Mouse (Mus musculus) embryo, embryonic 9.5 days (tissue): Measurements from ENCODE around the gene Rex1bd.
A peak's percentile ranks its signal among the peaks of the same experiment; 100 is the strongest.

ENCODE experiments used
- DNase-seq: peaks from one replicate; pipeline ENCODE4 v3.0.0-alpha.2; 2017; ENCODE audit errors: extremely low spot score

Gene Rex1bd

DNA sequence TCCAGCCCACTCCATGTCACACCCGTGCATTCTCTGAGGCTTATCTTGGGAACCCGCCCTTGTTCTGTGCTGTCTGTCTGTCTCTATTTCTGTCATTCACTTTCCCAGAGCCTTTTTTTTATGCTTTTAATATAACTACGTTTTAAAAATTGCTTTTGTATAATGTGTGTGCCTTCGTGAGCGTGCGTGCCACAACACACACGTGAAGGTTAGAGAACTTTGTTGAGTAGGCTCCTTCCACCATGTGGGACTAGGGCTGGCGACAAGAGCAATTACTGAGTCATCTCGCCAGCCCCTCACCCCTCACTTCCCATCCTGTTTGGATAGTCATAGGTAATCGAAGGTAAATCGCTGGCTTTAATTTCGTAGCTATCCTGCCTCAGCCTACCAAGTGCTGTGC lies 4.0 kb downstream of the Rex1bd start:
- DNase-seq: no peak

DNA sequence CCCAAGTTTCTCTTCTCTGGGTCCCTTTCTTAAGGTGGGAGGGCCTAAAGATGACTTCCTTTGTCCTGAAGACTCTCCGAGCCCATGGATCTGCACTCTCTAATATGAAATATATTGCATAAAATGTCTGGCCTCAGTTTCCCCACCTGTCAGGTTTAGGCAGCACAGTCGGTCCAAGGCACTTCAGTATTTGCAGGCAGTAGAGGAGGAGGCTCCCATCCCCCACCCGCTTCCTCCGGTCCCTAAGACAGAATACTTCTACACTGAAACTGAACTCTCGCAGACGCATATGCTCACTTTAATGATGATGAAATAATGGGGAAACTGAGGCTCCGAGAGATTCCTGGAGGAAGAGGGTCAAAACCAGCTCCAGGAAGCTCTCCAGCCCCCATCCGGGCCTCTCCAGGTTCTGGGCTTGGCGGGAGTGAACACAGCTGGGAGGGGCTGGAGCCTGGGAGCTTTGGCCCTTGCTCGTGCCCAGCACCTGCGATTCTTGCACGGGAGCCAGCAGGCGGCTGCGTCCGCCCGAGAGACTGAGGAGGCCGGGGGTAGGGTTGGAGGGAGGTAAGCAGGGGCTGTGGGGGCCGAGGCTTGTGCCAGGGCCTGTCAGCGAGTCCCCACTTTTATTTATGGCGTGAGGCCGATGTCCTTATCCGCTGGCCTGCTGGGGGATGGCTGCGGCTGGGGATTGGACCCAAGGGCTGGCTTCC lies 4.6 kb downstream of the Rex1bd start:
- DNase-seq: no peak

DNA sequence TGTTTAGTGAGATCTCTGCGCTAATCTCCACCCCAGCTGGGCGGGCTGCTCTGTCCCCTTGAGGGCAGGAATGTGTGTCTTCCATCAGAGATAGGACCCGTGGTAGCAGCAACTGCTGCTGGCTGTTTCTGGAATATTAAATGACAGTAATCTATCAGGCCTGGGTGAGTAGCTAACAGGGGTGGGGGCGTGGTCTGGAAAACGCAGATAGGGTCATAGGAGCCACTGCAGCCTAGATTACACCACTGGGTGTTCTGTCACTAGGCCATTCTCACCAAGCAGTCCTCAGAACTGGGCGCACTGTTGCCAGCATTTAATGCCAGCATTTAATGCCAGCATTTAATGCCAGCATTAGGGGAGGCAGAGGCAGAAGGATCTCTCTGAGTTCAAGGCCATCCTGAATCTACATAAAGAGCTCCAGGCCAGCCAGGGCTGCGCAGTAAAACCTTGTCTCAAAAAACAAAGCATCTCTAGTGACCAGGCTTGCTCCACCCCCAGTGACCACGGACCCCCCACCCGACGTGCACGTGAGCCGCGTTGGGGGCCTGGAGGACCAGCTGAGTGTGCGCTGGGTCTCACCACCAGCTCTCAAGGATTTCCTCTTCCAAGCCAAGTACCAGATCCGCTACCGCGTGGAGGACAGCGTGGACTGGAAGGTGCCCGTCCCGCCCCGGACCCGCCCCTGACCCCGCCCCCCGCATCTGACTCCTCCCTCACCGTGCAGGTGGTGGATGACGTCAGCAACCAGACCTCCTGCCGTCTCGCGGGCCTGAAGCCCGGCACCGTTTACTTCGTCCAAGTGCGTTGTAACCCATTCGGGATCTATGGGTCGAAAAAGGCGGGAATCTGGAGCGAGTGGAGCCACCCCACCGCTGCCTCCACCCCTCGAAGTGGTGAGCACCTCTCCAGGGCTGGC lies 5.9 kb downstream of the Rex1bd start:
- DNase-seq: peak; percentile 29

DNA sequence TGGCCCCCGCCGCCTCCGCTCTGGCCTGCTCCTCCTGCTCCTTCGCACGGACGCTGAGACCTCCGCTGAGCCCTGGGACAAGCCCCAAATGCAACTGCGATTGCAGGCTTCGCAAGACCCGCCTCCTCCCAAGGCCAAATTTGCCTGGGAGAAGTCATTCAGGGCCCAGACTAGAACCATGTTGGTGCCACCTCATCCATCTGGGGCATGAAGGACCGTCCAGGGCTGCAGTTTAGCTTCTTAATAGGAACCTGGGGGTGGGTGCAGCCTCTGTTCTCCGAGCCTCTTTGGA lies 10.8 kb downstream of the Rex1bd start:
- peak; percentile 27 for DNase-seq

DNA sequence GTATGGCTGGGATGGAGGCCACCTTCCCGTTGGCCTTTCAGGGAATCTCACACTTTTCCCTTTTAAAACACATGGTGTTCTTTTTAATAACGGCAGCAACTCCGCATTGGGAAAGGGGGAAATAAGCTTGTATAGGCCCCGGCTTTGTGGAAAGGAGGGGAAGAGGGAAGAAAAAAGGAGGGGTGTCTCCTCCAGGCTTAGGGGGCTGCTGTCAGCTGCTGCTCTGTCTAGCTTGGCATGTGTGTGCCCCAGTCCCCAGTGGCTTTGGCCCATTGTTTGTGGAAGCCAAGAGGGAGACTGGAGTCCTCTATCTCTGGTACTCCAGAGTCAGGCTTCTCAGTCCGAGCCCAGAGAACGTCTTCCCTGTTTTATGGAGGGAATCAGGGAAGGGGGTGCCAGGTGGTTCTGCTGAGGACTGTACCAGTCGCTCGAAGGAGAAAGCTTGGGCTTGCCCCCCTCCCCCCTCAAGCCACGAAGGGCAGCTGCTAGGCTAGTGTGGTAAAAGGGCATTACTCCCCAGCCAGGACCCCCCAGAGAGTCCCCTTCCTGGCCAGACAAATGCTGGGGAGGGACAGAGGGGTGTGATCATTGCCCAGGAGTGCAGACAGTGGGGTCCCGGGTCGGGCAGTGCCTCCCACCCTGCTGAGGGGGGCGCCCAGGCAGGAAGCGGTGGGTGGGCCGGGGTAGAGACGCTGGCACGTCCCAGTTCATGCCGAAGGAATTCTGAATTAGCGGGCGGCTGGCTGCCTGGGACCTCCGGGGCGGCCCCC lies 11.4 kb downstream of the Rex1bd start:
- peak; percentile 25 for DNase-seq

DNA sequence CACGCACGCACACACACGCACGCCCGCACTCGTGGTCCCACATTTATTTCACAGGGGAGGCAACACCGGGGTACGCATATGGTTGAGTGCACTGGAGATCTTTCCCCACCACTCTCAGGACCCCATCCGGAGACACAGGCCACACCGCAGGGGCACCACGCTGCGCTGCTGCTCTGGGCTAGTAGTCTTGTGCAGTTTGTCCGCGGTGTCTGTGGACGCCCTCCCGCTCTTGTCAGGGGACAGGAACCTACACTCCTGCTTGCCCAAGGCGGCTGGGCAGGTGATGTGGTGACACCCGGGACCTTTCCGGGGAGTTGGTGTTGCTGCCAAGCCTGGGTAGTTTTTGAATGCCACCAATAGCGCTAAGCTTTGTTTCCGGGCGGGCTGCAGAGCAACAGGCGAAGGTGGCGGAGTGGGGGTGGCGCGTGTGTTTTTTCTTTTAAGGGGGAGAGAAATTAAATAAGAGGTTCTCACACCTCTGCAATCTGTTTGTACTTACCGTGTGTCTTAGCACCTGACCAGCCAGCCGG lies 12.1 kb downstream of the Rex1bd start:
- no peak for DNase-seq

DNA sequence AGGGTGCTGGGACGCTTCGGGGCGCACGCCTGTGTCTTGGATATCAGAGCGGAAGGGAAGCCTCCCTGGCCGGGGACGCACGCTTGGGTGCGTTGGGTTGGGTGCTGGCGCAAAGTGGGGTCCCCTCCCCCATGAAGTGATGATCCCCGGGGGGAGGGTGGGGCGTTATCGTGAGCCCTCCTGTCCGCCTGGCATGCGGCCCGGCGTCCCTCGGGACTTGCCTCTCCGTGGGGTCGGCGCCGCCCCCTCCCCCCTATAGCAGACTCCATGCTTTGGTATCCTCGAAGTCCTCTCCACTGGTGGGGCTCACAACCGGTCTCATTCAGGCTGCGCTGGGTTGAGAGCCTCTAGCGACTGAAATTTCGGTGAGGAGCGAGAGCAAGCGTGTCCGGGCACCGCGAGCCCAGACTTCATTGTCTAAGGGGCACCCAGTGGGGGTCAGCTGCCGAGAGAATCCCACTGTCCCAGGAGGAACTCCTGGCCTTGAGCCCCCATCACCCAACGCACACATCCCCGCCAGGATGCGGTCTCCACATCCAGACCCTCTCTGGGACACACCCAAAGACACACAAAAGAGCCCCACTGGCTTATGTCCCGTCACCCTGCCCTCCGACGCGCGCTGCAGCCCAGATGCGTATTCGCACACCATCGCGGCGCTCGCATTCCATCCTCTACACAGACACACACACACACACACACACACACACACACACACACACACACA lies 12.7 kb downstream of the Rex1bd start:
- DNase-seq: no peak

DNA sequence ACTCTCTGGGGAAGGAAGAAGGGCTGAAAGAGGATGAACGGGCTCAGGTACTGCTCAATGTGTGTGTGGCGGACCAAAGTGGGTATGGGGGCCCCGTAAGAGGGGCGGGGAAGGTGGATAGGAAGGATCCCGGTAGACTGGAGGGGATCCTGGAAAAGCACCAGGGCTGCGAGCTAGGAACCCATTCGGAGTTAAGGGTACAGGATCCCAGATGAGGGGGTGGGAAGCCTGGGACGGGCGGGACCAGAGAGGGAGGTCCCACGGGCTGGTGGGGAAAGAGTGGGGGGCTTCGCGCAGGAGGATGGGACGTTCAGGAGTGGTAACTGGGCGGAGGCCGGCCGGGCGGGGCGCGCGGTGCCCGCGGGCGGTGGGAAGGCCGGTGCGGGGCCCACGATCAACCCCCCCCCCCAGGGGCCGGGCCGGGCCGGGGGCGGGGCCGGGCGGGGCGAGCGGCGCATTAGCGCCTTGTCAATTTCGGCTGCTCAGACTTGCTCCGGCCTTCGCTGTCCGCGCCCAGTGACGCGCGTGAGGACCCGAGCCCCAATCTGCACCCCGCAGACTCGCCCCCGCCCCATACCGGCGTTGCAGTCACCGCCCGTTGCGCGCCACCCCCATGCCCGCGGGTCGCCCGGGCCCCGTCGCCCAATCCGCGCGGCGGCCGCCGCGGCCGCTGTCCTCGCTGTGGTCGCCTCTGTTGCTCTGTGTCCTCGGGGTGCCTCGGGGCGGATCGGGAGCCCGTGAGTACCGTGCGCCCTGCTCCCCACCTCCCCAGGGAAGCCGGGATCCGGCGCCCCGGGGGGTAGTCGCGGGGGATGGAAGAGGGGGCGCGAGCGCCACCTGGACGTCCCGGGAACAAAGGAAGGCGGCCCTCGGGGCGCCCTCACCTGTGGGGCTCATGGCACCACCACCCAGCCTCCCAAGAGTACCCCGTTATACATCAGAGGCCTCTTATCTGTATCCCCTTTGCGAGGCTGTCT lies 13.6 kb downstream of the Rex1bd start, which contains the start of gene Crlf1:
Crlf1 (plus strand) TSS at position 495 of the 977 bp plus-strand sequence.
- DNase-seq: no peak

DNA sequence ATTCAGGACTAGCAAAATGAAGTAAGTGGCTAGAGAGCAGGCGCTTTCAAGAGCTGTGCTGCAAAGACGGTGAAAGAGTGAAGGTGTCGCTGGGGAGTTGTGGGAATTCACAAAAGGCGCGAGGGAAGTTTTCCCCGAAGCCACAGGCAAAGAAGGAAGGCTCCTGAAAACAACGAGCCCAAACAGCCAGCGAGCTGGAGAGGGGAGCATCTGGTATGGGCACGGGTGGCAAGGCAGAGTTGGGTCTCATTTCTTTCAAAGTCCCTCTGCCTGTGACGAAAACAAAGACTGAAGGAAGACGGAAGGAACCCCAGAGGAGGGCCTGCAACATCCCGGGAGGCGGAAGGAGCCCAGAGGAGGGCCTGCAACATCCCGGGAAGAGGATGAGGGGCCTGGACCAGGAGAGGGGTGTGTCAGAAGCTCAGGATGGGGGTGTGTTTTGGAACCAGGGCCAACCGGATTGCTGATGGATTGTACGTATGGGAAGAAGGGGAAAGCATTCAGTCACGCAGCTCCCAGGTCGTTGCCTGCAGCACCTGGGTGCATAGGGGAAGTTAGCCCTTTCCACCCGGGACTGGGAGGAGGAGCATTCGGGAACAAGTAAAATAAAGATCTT lies 15.6 kb downstream of the Rex1bd start:
- peak; percentile 35 for DNase-seq

DNA sequence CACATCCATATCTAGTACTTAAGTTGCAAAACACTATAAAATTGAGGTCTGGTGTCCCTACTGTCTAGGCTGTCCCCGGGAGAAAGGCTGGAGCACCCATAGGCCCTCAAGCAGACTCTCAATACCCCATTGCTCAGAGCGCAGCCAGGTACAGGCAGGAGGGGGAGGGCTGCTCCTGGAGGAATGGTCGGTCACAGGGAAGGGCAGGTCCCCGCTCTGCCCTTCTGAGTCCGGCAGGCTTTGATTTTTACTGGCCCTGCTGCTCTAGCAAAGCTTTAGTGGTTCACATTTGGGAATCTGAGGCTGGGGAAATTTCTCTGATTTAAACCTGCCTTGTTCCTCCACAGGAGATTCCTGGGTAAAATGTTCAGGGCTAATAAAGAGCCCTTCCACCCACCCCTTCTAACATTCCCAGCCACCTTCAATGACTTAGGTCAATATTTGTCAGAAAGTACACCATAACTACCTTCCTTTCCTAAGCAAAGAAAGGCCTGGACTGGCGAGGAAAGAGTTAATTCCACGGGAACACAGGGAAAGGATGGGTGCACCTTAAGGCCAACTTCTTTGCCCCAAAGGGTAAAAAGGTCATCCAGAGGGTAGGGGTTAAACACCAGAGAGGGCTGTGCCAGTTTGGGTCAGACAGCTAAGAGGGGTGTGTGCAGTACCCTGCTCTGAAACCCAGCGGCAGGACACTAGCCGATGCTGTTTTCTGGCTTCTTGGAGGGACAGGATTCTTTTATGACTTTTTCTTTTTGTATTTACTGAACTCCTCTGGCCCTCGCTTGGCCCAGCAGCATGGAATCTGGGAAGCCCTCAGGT lies 16.3 kb downstream of the Rex1bd start:
- DNase-seq: peak; percentile 32

DNA sequence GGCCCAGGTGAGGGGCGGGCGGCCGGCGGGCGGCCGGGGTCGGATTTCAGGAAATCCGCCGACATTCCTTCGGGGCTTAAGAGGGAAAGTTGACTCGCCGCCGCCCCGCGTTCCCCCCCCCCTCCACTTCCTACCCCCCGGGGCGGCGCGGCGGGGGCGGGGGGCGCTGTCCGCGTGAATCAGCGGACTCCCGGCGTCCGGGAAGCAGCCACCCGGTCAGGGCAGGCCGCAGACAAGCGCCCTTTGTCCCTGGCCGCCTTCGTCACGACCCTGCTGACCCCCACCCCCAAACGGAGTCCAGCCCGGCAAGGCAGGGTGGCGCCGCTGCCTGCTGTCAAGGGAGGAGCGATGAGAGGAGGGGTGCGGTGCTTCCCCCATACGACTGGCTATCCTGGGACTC lies 17.0 kb downstream of the Rex1bd start:
- DNase-seq: peak; percentile 46

DNA sequence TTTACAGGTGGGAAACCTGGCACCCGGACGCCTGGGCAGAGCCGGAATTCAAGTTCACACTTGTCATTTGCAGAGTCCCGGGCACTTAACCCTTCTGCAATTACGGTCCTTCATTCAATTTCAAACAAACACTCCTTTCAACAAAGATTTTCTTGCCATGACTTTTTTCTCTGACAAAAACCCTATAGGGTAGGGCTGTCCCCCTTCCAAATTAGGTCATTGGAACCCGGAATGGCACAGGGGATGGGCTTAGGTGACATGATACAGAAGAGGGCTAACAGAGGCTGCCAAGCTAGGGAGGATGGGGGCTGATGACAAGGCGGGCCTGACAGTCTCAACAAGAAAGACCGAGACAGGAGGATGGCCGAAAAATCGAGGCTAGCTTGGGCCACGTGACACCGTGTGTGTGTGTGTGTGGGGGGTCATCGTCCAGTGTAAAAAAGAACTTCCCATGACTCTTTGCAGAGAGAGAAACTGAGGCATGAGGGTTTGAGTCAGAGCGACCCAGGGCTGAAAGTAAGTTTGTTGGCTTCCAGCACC lies 17.6 kb downstream of the Rex1bd start:
- DNase-seq: peak; percentile 37

DNA sequence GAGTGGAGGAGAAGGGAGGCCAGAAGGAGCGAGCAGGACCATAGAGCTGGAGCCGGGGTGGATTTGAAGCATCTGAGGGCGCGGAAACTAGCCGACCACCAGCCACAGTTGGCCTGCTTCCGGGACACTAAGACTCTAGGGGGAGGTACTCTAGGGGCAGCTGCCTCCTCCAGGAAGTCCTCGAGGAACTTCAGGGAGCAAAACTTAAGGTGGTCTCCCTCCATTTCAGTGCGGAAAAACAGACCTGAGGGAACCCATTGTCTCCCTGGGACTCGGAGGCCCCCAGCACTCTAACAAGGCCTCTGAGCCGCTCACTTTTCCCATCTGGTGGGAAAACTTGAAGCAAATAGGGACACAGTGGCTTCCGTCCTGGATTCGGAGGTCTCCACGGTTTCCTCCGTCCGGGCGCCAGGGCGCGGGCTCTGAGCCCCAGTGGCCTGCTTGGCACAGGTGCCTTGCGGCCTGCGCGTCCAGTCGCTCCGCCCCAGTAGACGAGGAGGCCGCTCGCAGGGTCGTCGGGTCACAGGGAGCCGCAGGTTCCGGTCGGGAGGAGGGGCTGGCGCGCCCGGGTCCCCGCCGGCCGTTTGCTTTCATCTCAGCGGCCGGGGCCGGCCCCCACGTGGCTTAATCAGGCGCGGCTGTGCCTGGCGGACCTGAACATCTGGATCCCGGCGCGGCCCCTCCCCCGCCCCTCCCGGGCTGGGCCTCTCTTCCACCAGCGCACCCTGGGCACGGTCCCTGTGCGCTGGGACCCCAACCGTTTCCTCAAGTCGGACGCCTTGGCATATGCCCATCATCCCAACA lies 18.4 kb downstream of the Rex1bd start:
- DNase-seq: peak; percentile 80

DNA sequence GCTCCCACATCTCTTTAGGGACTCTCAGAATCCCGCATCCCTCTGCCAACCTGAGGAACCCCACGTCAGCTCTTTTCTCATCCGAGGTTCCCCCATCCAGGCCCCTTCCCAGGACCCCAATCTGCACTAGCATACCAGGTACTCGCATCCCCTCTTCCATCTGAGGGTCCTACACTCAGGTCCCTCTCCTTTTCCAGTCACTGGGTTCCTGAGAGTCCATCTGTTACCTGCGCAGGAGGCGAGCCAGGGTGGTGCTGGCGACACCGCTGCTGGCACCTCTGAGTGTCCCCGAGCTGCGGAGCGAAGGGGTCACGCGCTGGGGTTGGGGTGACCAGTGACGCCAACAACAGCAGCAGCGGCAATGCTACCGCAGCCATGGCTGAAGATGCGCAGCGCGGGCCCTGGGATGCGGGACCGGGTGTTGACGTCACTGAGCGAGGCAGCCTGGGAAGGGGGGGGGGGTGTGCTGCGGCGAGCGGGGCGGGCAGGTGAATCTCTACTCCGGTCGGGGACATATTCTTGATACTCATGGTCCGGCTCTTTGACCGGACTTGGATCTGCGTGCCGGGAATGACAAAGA lies 19.5 kb downstream of the Rex1bd start, which contains the start of gene Tmem59l:
Tmem59l (minus strand) TSS at position 418 of the 580 bp plus-strand sequence.
- no peak for DNase-seq

DNA sequence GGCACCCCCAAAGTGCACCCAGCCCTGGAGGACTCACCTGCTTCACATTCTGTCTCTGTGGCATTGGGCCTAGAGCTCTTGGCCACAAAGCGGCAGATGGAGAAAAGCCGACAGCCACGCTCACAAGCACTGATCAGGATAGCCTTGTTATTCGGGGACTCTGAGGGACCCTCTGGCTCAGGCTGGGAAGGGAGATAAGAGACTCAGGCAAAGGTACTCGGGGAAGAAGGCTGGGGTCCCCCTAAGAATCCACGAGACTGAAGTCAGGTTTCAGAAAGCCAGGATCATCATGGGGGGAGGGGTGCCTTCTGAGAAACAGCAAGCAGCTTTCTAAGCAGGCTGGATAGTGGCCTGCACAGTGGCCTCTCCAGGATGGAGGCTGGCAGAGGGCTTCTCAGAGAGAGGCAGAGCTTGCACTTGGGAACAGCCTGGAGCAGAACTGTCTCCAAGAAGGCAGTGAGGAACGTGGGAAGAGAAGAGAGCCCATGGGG lies 20.3 kb downstream of the Rex1bd start:
- DNase-seq: no peak

DNA sequence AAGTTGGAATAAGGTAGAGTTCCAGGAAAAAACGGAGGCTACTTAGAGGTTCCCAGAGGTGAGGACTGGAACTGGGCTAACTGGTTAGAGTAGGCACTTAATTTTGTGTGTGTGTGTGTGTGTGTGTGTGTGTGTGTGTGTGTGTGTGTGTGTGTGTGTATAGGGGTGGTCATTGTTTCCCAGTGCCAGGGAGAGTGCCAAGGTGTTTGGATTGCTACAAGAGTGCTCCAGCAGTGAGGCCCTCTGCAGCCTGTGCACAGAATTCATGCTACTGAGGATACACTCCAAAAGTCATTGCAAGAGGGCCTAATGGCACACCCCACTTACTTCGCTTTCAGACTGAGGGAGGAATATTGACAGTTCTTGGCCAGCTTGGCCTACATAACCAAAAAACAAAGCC lies 23.6 kb downstream of the Rex1bd start:
- no peak for DNase-seq

DNA sequence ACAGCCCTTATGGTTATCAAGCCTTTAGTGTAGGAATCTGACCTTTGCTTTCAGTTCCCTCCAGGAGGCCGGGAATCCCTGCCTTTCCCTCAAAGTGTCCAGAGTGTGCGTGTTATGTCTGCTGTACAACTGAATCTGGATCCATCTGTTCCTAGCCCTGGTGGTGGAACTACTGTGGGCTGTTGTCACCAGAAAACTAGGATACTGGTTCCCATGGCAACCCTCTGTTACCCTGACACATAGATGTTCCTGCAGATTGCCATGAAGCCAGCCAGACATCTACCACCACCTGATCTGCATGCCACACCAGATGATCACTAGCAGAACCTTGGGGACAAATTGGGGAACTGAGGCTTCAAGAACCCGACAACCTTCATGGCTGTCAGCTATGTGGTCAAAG lies 24.6 kb downstream of the Rex1bd start:
- no peak for DNase-seq
